Mouse (Mus musculus) CH12.LX (cell line): ENCODE results near the gene Coro7.

Experiments
- CHD1 ChIP-seq: IDR thresholded peaks from 2 replicates; pipeline ENCODE4 v1.6.1; 2012; ENCODE audit warnings: low read depth, low read length, improper control_type of control experiment, inconsistent platforms
- JUN ChIP-seq: IDR thresholded peaks from 2 replicates; pipeline ENCODE4 v1.6.1; 2011; ENCODE audit warnings: low read depth, mild to moderate bottlenecking, low read length, improper control_type of control experiment, moderate library complexity; ENCODE audit not compliant: insufficient read depth

DNA sequence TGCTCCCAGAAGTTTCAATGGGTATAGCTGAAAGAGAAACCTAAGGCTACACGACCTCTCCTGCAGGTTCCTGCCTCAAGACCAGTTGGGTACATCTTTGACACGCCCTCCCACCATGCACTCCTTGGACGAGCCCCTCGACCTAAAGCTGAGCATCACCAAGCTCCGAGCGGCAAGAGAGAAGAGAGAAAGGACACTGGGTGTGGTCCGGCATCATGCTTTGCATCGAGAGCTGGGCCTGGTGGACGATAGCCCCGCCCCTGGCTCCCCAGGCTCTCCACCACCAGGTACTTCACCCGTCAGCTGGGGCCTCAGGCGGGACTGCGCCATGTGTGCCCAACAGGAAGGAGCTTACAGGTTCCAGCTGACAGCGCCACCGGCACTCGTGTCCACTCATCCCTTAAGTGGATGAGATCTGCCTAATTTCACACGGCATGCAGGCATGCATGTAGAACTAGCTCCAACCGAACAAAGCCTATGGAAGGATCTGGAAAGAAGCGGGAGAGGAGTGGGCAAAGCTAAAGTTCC, 71.0 kb downstream of the Coro7 start:
- TF ChIP-seq JUN (no peak), CHD1 (no peak)
